Mouse (Mus musculus) layer of hippocampus, adult 18-20 months (tissue): Measurements from ENCODE around the gene Mroh9. TPM values are rescaled to one million over a fixed set of nuclear protein-coding genes. Genes with fewer than 3 reads are reported as not detected.

Experiments used
- DNase-seq, 2 experiments: peaks; one replicate each; pipeline ENCODE4 v3.0.0; 2022; ENCODE audit warnings: low spot score in 2 of 2
- total RNA-seq, 2 experiments: library from RNA; stranded (reverse); gene quantifications; 2 replicates each; pipeline ENCODE4 v1.2.3; 2021

Mroh9 gene
- total RNA-seq, 2 experiments from 2014 or later, result not detected

DNA sequence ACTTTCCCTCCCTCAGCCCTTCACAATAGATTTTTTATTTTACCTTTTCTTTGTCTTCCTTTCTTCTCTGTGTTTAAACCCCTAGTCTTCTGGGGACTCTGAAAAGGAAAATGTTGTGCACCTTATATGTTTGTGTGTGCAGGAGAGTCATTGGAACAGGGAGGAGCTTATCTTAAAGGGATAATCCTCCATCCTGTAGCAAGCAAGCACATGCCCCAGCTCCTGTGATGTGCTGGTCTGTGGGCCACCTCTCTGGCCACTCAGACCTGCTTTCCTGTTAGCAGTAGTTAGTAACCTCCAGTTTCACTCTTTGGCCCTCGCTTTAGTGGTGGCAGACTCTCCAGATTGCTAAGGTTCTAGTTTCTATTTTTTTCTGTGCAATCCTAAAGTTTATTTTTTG lies 101.0 kb downstream of the Mroh9 start, which contains the start of gene Fmo3:
Fmo3 (minus strand) TSS at position 101 of the 400 bp plus-strand sequence.
- DNase-seq, result no peak

Other genes with a start within 250 kb of the Mroh9 start
- gene Fmo1, start 219.1 kb downstream of the Mroh9 start, total RNA-seq, result 1 to 10 TPM; 7.3 to 8.6 TPM
- gene Fmo2, start 186.9 kb downstream of the Mroh9 start, total RNA-seq, result 1 to 10 TPM; 3.2 to 5.5 TPM
- gene Fmo6, start 148.2 kb downstream of the Mroh9 start, total RNA-seq, result not detected
- not detected for gene Fmo3, start 101.1 kb downstream of the Mroh9 start, total RNA-seq
- 1 to 10 TPM; 4.8 to 5.6 TPM for gene Prrx1, start 228.0 kb upstream of the Mroh9 start, total RNA-seq